Mouse (Mus musculus) frontal cortex, postnatal 14 days (tissue): Measurements from ENCODE around the gene Iqschfp.

Experiments
- DNase-seq, 2 experiments: peaks; one replicate each; pipeline ENCODE4 v3.0.0; 2022; ENCODE audit warnings: low spot score in 2 of 2

Iqschfp gene

DNA sequence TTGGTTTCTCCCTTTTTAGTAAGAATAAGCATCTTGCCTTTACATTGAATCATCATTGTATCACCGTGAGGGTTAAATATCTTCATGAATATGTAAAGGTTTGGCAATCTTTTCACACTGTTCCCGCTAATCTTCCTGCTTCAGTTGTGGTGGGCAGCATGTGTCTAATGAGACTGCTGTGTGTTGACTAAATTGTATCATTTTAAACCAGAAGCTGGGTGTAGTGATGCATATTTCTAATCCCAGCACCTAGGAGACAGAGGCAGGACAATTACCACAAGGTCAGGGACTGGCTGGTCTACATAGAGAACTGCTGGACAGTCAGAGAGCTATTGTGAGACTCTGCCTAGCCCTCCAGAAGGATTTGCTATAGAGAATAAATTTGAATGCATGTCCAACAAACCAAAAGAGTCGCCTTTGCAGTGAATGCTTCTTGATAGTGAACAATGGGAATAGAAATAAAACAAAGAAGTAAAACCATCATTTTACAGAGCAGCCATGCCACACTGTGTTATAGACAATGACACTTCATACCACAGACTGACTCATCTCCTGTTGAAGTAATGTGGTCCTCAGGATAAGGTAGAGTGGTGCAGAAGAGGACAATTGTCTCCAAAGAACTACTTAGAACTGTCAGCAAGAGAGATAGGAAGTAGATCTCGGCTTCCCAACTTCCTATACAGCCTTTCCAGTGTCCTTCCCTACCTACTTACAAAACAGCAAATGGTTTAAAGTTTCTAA lies 310.3 kb downstream of the Iqschfp start:
- no peak for DNase-seq

DNA sequence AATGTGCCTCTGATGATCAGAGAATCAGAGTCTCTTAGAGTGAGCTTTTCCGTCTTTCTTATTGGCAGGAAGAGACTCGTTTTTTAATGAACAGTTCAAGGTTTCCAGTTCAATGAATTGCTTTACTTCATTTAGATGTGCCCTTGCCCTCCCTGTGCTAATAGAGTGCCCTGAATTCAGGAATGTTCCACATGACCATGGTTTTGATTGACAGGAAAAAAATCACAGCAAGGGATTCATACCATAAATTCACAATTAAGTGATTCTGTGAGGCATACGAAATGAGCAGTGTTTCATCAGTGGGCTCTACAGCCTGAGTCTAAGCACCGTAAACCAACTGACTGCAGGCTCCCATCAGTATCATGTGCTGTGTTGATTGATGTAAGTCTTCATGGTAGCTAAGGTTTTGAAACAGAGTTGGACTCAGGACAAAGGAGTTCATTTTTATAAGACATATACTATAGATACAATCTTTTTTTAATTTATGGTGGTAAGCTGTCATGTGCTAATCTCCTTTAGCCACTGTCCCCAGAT lies 312.0 kb downstream of the Iqschfp start:
- no peak for DNase-seq

DNA sequence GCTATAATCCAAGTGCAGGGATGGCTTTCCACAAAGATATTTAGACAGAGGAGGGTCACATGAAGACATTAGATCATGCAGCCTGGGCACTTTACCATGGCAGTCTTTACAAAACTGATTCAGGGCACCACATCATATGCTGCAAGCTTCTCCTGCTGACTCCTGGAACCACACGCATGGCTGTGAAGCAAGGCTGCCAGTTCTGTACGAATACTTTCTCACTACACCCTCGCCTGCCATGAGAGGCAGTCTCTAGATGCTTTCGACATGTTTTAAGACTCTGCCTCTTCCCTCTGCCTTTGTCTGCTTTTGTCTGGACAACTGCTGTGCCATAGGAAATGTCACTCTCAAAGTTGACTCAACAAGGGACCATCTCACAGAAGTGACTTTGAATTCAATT lies 318.4 kb downstream of the Iqschfp start:
- no peak for DNase-seq

DNA sequence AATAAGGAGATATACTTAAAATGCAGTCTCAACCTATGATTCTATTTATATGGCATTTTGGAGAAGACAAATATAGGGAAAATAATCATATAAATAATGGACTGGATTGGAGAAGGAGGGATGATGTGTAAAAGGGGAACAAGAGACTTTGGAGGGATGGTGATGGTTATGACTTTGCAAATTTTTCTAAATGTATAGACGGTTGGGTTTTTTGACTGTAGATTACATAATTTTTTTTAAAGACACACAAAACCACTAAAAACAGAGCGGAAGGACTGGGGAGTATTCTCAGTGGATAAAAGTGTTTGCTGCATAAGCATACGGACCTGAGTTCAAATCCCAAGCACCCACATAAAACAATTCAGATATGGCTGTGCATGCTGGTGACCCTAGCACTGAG lies 329.4 kb downstream of the Iqschfp start:
- no peak for DNase-seq

DNA sequence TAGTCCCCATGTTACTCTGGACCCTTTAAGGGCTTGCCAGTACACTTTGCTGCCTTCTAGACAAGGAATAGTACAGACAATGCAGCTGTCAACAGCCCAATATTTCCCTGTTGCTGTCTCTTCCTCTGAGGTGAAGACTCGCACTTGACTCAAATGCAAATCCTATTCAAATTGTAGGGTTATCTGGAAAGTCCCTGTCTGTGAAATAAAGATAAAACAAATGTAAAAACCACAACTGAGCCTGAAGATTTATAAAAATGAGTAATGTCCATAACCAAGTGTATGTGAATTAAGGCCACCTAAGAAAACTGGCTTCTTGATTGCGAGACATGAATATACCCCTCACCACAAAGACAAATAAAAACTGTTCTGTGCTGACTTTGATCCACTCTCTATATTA lies 347.9 kb downstream of the Iqschfp start:
- DNase-seq = no peak

DNA sequence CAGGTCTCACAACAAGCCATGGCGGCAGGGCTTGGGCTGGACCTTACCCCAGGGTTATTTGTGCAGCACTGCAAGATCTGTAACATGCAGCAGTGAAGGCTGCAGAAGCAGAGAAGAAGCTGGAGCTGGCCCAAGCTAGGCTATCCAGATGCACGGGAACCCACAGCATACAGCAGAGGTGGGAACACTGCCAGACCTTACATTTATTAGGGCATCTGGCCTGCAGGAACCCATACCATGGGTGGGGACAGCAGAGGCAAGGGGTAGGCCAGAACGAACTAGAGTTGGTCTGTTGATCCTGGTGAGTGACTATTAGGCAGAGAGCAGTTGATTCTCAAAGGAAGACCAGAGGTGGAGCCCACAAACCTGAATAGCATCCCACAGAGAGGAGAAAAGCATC lies 351.2 kb downstream of the Iqschfp start:
- DNase-seq = no peak

DNA sequence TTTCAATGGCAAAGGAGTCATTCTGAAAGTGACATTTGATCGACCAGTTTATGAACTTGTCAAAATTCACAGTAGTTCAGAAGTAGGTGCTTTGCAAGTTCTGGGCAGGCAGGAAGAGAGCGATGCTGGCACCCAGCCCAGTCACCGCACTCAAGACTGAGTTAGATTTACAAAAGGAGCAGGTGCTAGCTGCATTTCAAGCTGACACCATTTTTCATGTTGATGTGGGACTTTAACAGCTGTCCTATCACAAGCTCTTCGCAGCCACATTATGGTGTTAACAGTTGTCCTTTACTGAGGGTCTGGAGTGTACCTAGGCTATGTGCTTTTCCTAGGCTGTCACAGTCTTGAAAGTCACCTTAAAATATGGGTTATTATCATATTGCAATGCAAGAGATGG lies 354.1 kb downstream of the Iqschfp start:
- peak in 1 of 2 experiments; percentile 10 for DNase-seq

DNA sequence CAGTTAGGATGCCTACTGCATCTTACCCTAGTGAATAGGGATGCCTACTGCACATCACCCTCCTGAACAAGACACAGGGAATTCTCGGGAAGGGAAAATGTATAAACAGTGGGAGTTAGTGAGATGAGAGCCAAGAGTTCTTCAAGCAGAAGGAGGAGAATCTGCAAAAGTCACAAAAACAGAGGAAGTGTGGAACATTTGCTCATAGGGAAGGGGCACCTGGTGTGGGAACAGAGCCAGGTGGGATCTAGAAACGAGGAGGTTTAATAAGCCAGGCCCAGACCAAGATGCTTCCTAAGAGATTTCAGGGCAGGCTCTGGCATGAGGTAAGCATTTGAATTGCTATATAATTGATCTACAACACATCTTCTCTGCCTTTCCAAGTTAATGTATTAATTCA lies 358.6 kb downstream of the Iqschfp start:
- DNase-seq = no peak

DNA sequence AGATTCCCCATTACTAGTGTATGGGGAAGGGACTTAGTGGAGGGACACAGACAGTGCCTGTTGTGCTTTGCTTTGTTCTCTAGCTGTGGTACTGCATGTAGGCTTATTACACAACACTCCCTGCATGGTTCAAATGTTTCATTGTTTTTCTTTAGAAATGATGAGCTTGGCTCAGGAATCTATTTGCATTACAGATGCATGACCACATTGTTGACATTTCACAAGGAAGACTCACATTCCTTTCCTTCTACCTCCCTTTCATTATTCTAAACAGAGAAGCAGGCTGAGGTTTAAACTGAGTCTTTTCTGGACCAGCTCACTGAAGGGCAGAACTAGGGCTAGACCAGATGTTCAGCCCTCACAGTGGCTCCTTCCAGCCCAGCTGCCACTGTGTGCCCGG lies 360.3 kb downstream of the Iqschfp start:
- no peak for DNase-seq

DNA sequence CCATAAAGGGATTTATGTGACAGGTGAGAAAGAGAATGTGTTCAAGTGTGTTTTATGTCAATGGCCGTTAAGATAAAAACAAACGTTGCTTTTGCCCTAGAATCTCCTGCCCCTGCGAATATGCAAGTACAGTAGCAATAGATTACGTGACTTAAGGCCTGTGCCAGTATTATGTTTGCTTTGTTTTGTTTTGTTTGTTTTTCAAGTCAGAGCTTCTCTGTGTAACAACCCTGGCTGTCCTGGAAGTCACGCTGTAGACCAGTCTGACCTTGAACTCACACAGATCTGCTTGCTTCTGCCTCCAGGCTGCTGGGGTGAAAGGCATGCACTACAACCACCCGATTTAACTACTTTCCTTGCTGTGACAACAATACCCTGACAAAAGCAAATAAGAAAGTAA lies 370.3 kb downstream of the Iqschfp start:
- DNase-seq = no peak

DNA sequence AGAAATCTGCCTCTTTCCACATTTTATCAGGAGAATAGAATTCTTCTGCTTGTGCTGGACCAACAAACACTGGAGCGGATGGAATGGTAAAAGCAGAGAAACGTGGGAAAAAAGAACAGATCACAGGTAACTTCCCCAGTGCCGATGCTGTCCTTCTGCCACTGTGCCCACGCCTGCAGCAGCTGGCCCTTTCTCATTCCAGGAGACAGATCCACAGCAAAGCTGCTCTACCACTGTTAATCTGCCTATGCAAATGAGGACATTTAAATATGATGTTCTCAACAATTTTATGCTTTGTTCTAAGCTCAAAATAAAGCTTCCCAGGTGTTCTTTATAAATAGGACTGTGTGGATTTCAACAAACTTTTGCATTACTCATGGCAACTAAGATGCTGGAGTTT lies 375.9 kb downstream of the Iqschfp start:
- DNase-seq = no peak

DNA sequence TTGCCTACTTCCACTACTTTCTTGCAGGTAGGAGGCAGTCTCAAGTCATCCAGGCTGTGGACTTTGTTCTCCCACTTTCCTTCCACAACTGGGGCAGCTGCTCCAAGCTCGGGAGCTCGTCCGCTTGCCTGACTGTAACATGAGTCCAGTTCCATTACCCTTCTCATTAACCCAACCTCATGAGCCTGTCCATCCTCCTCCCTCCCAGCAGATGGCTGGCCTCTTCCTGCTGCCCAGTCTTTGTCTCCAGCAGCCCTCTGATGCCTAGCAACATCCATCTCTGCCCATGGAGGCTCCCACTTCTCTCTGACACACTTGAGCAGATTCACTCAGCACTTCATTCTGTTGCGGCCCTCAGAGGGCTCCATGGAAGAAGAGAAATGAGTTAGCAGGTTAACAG lies 377.2 kb downstream of the Iqschfp start:
- no peak for DNase-seq

DNA sequence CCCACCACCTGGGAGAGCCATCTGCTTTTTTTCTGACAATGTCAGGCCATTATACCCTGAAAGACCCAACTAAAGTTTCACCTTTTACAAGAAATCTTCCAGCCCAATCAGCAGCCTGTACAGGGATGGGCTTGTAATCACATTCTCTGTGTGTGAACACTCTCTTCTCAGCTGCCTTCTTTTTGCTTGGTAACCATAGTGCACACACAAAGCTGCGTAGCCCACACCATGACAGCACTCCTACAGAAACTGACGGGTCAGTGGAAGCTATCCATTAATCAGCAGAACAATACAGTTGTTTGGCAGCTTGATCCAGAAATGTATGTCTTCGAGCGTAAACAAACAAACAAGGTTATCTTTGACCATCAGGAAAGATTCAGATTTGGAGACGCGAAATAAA lies 378.2 kb downstream of the Iqschfp start:
- no peak for DNase-seq

DNA sequence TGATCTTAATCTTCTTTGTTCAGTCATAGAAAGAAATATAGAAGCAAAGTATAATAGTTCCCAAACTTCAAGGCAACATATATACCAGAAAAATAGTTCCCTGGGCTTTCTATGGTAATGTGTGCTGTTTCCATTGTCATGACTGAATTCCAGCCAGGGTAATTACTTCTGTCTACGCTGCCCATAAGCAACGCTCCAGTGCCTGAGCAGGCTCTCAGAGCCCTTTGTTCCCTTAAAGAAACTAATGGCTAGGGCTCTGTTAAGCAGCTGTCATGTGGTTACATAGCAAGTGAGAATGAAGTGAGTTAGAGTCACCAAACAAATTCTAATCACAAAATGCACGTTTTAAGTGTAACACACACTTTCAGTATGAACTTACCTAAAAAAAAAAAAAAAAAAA lies 379.4 kb downstream of the Iqschfp start:
- no peak for DNase-seq

DNA sequence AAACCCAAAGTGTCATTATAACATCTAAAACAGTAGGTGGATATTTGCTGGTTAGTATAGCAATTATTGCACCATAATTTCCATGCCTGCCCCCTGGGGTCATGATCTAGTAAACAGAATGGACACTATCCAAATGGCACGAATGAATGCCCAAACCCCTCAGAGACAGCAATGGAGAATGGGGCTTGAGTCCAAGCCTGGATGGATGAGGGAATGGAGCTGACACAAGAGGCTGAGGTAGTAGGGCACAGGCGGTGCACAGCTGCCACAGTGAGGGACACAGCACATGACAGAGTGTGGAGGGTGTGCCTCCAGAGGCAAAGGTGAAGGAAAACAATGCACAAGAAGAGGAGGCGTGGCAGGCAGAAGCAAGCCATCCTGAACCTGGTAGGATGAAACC lies 379.8 kb downstream of the Iqschfp start:
- no peak for DNase-seq

DNA sequence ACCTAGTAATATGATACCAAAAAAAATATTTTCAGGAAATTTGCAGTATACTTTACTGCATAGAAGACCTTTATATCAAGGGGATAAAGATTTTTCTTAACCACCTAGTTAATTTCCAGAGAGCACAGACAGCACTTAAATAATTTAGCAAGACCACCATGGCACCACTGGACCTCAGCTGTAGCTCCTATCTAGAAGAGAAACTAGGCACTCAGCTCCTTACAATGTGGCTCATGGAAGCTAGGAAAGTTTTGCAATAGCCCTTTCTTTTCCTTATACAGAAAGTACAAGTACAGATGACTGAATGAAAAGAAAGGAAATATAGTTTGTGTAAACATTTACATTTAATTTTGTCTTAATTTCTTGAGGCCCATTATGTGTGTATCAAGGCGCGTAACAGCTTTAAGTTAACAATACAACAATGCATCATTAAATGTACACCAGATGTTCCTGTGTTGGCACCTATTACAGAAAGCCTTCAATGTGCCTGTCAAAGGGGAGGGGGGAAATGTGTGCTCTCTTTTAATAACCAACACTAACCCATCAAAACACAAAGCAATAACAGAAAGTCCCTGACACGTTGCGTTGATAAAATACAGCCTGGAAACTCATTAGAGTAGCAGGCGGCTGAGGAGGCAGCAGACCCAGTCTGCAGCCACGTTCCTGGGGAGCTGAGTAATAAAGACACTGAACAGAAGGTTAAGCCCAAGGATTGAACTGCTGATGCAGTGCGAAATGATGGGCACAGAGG lies 391.0 kb downstream of the Iqschfp start:
- DNase-seq = no peak

DNA sequence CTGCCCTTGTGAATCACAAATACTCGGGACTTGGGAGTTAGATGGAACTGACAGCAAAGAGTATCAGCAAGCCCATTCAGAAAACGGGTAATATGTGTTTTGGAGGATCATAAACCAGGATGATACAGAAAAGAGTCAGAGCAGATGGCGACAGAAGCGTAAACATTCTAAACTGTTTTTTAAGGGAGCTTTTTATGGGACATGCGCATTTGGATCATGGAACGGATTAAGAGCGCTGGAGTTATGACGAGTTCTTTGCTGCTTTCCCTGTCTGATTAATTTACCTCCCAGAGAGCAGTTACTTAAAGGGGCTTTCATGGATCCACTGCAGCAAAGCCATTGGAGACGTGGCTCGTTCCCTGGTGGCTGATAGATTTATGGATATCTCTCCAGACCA lies 391.6 kb downstream of the Iqschfp start:
- no peak for DNase-seq

DNA sequence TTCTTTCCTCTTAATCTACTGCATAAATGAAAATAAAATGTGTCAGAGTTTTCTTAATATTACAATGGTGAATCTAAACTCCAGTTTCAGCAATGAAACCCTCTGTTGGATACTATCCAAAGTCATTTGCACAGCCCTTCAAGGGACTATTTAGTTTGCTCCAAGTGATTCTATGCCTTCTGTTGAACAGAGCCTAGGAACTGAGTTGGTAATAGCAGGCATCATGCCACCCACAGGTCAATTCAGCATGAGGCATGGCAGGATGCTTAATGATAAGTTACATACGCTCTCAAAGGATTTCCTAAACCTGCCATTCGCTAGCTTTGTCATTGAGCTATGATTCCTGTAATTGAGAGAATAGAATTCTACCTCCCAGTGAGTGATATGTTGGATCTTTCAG lies 392.5 kb downstream of the Iqschfp start:
- no peak for DNase-seq

DNA sequence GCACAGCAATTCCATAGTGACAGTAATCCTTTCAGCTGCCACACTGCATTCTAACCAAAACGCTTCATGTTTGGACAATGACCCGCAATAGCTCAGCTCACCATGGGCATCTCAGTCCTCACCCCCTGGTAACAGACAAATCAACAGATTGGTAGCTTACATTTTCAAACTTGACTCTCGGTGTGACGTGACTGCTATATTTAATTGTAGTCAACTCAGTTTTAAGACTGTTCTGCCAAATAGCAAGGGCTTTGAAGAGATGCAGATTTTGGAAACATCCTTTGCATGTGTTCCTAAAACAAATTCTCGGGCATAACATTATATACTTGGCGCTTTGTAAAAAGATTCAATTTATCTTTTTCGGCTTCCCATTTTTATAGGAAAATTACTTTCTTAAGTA lies 404.7 kb downstream of the Iqschfp start:
- DNase-seq = no peak

DNA sequence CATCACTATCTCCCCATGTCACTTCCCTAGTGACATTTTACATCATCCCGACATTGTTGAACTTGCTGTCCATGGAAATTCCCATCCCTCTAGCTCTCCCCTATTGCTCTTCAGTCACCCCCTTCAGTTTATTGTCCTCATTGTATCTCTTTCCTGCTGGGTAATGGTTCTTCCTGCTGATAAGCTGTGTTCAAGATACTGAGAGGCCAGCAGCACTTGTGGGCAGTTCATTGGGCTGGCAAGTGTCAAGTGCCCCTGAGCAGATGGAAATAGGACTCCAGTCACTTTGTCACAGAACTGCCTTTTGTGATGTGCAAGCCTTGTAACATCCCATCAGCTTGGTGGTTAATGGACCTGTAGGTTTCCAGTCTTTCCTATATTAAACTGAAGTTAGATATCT lies 413.6 kb downstream of the Iqschfp start:
- DNase-seq = no peak

DNA sequence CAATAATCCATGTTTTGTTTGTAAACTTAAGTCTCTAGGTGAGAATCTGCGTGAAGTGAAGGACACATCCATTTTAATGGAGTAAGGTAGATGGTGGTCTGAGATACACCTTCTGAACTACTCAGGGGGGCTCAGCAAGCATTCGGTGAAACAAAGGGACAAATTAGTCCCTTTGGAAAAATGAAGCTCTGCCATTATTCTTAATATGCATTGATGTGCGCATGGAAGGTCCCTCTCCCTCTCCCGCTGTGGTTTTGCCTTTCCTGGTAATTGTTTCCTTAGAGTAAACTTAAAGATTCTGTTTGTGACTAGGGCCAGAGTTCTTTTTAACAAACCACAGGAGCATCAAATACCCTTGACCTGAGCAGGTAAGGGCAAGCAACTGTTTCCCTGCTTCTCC lies 414.7 kb downstream of the Iqschfp start:
- DNase-seq = no peak

DNA sequence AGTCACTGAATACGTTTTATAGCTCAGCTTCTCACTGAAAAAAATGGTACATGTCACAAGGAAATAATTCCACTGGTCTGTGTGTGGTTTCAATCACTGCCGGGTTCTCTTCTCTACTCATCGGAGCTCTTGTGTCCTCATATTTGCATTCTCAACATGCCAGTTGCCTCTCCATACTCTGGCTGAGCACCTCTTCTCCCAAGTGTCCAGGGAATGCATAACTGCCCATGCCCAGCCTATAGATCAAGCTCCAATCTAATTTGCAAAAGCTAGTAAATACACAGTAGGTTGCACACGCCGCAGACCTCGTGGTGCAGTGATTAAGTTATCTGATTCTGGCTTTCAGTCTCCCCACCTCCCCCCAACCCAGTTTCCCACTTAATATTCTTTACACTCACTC lies 433.5 kb downstream of the Iqschfp start:
- DNase-seq = no peak

DNA sequence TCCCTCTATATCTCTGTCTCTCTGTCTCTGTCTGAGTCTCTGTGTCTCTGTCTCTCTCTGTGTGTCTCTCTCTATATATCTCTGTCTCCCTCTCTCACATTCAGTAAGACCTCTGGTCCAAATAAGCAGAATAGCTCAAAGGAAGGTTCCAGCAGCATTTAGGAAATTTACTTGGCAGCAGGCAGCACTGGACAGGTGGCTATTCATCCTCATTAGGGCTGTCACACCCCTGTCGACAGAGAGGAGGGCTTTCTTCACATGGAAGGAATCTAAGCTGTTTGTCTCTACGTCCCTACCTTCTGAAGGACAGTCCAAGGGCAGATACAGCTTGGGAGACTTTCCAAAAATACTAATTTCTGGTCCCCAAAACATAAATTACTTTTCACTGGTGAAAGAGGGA lies 440.5 kb downstream of the Iqschfp start:
- no peak for DNase-seq
